Mouse (Mus musculus): ENCODE results near the gene Atpaf1.
A peak's percentile ranks its signal among the peaks of the same experiment; 100 is the strongest.

Atpaf1 gene

DNA sequence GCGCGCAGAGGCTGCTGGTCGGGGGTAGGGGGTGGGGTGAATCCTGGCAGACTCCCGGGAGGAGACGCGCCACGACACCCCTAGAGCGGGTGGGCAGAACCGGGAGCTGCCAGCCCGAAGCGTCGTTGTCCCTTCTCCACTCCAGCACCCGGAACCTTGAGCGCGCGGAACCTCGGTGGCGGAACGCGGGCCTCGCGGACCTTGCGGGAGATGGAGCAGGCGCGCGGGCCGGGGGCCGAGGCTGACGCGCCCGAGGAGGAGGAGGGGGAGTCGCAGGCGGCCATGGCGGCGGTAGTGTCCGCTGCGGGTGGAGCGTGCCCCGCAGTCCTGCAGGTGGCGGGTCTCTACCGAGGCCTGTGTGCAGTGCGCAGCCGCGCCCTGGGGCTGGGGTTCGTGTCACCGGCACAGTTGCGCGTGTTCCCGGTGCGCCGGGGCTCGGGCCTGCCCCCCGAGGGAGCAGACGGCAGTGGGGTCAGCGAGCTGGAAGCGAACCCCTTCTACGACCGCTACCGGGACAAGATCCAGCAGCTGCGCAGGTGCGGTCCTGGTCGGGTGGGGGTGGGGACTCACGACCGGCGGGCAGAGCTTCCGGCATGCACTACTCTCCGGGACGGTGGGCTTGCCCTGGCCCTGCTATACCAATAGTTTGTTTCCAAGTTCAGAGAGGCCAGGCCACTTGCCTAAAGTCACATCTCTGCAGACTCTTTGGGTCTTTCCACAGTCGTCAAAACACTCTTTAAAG is at the start of gene Atpaf1:
Gene Atpaf1 (plus strand): TSS at position 44 of the 742 bp plus-strand sequence.
- DNase-seq (ENCODE audit: low spot score in 2 of 2) = peak; percentile 40 to 59

DNA sequence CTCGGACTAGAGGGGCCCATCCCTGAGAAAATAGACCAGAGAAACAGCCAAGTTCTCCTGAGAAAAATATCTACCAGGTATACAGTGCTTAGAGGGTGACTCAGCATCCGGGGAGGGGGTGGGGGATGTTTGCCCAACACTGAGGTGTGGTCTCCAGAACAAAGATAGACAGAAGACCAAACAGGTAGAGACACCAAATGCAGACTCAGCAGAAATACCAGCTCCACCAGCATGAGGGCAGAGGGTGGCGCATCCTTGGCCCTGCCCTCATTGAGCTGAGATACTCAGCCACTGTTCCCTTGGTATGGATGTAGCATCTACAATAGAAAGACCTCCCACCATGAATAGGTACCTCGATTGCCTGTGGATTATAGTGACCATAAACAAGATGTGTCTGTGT is 49.7 kb upstream of the Atpaf1 start:
- no peak for DNase-seq (ENCODE audit: low spot score in 2 of 2)

DNA sequence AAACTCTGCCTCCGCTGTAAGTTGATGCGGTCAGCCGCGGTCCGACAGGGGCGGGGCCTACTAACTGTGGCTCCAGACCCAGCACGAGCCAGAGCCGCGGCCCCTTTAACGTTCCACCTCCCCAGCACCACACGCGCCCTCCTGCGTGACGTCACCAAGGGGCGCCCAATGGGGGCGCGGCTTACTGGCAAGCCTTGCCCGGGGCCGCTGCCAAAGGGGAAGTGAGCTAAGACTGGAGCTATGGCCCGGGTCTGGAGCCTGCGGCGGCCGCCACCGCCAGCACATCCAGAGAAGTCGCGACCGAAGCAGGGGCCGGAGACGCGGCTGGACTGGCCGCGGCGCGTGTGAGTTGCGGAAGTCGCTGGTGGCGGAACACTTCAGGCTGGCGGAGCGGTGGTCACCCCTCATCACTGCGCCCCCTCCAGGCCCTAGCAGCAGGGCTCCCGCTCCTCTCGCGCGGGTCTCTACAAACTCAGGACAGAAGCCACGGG is 47.0 kb upstream of the Atpaf1 start, which contains the start of gene Efcab14:
Gene Efcab14 (plus strand): TSS at position 194 of the 491 bp plus-strand sequence.
- peak; percentile 97 to 98 for DNase-seq (ENCODE audit: low spot score in 2 of 2)

GRCm38 (mm10) chr4:115738481-115738985 is 46.1 kb upstream of the Atpaf1 start:
- no peak for DNase-seq (ENCODE audit: low spot score in 2 of 2)

- DNase-seq (ENCODE audit: low spot score in 2 of 2) = no peak
Observed at GRCm38 (mm10) chr4:115742658-115743057, 42.0 kb upstream of the Atpaf1 start.

DNA sequence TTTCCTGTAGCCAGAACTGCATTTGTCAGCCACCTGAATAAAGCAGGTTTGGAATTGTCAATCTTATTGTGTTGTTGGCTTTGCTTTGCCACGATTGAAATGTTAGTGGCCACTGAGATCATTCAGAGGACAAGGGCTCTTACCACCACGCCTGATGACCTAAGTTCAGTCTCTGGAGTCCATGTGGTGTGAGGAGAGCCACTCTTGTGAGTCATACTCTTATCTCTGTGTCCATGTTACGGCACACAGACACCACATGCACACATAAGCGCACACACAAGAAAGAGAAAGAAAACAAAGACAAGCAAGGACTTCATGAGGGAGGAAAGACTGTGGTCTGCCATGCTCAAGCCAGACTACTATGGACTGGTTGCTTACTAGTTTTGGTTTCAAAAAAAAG is 41.5 kb upstream of the Atpaf1 start:
- DNase-seq (ENCODE audit: low spot score in 2 of 2) = no peak

- DNase-seq (ENCODE audit: low spot score in 2 of 2) = no peak
Observed at GRCm38 (mm10) chr4:115748181-115748580, 36.4 kb upstream of the Atpaf1 start.

DNA sequence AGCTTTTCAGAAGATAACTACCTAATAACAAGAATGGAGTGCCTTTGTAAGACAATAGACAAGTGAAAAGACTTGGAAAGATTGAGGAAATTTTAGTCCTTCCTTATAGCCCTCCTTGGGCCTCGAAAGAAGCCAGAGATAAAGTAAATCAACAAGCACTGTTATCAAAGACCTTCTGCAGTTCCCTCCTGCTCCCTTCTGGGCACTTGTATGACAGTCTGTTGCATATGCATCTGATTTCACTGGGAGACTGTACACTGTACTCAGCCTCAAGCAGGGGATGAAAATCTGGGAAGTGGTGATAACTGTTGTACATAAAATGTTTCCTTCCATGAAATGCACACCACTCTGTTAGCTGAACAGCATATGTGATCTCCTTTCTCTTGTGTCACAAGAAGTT is 35.3 kb upstream of the Atpaf1 start:
- no peak for DNase-seq (ENCODE audit: low spot score in 2 of 2)

DNA sequence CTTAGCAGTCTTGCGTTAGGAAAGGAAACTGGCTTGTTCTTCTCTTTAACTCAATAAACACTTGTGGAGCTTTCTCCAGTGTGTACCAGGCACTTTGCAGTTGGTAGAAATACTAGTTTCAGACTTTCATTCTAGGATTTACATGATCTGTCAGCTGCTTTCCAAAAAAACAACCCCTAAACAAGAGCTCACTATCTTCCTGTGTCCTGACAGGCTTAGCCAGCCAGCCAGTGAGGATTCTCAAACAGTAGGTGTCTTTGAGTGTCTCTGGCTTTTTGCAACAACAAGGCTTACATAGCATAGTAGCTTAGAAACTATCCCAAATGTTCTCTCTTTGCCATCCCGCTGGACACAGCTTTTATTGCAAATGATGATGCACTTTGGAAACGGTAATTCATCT is 30.5 kb upstream of the Atpaf1 start:
- DNase-seq (ENCODE audit: low spot score in 2 of 2) = no peak

GRCm38 (mm10) chr4:115754851-115755250 is 29.8 kb upstream of the Atpaf1 start:
- DNase-seq (ENCODE audit: low spot score in 2 of 2) = no peak

DNA sequence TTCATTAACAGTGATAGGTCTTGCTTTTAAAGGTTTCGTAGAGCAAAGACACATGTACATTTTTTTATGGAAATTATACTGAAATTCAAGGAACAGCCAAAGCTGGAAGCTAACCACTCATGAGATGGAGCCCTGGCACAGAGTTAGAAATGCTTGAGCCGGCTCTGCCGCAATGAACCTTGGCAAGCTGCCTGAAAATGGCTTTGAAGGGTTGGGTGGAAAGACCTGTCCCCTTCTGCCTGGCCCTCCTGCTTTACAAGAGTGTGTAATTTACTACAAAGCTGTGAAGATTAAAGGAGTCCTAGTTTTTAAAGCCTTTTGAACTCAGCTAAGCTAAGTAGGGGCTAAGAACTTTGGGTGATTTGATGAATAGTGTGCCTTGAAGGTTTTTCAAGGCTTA is 23.4 kb upstream of the Atpaf1 start:
- no peak for DNase-seq (ENCODE audit: low spot score in 2 of 2)

GRCm38 (mm10) chr4:115764581-115764980 is 20.0 kb upstream of the Atpaf1 start:
- no peak for DNase-seq (ENCODE audit: low spot score in 2 of 2)

DNA sequence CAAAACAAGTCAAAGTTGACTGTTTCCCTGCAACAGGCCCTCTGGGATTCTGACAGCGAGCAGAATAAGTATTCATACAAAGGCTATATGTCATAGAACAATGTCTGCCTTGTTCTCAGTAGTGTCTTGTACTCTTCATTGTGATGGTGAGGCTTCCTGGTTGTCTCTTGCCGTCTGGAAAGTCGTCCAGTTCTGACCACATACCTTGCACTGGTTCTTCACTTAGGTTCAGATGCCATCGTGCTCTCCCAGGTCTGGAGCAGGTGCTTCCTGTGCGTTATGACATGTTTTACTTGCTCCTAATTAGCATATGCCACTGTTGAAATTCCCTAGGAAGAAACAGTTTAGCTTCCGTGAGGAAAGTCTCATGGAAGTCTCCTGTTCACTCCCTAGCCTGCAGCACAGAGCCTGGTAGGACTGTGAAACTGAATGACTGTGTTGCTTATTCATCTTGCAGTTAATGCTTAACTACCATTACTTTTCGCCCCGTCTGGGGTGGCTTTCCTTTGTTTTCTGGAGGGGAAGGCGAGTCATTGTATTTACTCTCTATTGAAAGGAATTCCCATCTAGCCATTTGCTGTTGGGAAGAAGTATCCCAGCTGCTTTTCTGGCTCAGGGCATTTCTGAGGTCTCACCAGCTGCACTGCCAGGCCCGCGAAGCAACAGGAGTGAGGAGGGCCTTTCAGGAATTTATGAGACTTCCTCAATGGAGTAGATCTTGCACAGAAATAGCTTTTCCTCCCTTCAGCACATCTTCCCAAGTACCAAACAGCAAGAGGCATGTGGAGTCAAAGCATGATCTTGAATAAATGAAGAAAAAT is 16.8 kb upstream of the Atpaf1 start:
- DNase-seq (ENCODE audit: low spot score in 2 of 2) = no peak

DNA sequence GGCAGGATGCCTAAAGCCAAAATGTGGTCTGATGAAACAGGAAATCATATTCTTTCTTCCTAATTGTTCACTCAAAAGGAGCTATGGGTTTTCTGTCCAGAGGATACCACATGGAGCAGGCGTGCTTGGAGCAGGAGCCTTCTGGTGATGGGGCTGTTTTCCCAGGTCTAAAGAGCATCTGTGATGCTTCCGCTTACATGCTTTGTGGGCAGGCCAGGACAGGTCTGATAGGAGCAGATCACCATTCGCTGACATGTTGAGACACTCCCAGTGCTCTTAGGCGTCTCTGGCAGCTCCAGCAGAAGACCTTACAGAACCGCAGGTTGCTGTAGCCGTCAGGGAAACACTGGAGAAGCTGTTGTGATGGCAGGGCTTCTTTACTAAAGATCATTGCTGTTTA is 9.6 kb upstream of the Atpaf1 start:
- DNase-seq (ENCODE audit: low spot score in 2 of 2) = no peak

DNA sequence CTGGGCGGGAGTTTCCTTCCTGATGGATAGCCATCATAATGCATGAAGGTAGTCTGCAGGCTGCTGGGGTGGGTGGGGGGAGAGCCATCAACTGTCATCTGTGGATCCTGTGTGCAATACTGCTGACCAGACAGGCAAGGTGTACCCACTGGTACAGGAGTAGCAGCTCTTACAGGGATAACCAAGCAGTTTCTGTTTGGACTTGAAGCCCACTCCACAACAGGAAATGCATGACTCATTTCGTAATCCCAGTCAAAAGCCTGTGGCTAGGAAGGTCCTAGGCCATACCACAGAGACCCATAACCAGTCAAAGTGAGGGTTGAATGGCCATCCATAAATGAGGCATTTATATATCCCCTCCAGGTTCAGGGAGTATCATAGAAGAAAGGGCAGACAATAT is 7.0 kb upstream of the Atpaf1 start:
- DNase-seq (ENCODE audit: low spot score in 2 of 2) = no peak

DNA sequence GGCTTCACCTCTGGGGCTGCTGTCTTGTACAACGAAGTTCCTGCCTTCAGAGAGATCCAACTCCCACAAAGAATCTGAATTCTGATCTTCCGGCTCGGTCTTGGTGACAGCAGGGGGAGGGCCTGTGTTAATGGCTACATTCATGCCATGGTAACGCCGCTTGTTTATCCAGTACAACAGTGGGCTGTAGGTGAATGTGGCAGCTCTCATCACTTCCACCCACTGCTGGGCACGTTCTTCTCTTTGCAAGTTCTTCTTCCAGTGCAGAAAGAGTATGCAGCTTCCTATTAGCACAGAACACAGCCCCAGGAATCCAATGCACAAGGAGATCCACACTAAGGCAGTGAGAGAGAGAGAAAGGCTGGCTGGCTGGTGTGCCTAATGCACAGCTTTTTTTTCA is 4.3 kb upstream of the Atpaf1 start:
- DNase-seq (ENCODE audit: low spot score in 2 of 2) = no peak

GRCm38 (mm10) chr4:115780918-115781317 is 3.7 kb upstream of the Atpaf1 start, which contains the start of gene Tex38:
Tex38 (minus strand) TSS chr4:115781018.
- DNase-seq (ENCODE audit: low spot score in 2 of 2) = no peak

- no peak for DNase-seq (ENCODE audit: low spot score in 2 of 2)
Observed at GRCm38 (mm10) chr4:115782026-115782805, 2.4 kb upstream of the Atpaf1 start.

- no peak for DNase-seq (ENCODE audit: low spot score in 2 of 2)
Observed at GRCm38 (mm10) chr4:115785511-115786034, 961 bp downstream of the Atpaf1 start.

DNA sequence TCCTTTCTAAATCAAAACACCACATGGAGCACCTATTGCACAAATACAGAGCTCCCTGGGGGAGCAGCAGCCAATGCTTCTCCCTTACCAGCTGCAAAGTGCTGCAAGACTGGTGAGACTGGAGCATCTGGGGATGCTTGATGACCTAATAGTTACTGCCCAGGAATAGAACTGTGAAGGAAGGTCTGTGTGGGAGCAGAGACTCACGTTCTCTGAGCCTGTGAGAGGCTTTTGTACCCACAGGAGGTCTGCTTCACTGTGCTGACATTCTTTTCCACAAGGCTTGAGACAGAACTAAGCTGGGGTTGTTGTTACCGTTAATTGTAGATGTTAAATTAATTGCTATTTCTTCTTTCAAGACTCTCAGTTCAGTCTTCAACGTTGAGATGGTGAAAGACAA is 6.3 kb downstream of the Atpaf1 start:
- no peak for DNase-seq (ENCODE audit: low spot score in 2 of 2)

GRCm38 (mm10) chr4:115795360-115795759 is 10.7 kb downstream of the Atpaf1 start:
- DNase-seq (ENCODE audit: low spot score in 2 of 2) = no peak

- DNase-seq (ENCODE audit: low spot score in 2 of 2) = no peak
Observed at GRCm38 (mm10) chr4:115799981-115800380, 15.4 kb downstream of the Atpaf1 start.

Measured in natural killer cell, adult 2 months (primary cell).